Mouse (Mus musculus) small intestine, adult 2 months (tissue): ENCODE data around the gene Pmm1. TPM values are rescaled to one million over a fixed set of nuclear protein-coding genes. Genes with fewer than 3 reads are reported as not detected.

Source experiments
- H3K27ac ChIP-seq: fragments of 200-500 bp; 2 replicates; pipeline ENCODE4 v1.5.1; 2012; ENCODE audit warnings: low read depth, low read length, control low read depth, inconsistent platforms; ENCODE audit not compliant: insufficient read depth
- H3K27me3 ChIP-seq: fragments of 200-500 bp; 2 replicates; pipeline ENCODE4 v1.6.1; 2012; ENCODE audit warnings: mild to moderate bottlenecking, moderate library complexity, low read length, inconsistent platforms; ENCODE audit not compliant: control insufficient read depth, insufficient read depth
- H3K36me3 ChIP-seq: fragments of 200-500 bp; 2 replicates; pipeline ENCODE4 v1.6.1; 2012; ENCODE audit warnings: mild to moderate bottlenecking, low read length, control low read depth, inconsistent platforms; ENCODE audit not compliant: control insufficient read depth, insufficient read depth
- H3K4me1 ChIP-seq: fragments of 200-500 bp; 2 replicates; pipeline ENCODE4 v1.6.1; 2012; ENCODE audit warnings: low read length, inconsistent platforms, mixed read lengths; ENCODE audit not compliant: control insufficient read depth, insufficient read depth, insufficient read length
- H3K4me3 ChIP-seq: fragments of 200-500 bp; 2 replicates; pipeline ENCODE4 v1.5.1; 2012; ENCODE audit warnings: low read depth, mild to moderate bottlenecking, control low read depth, inconsistent platforms, low read length, moderate library complexity
- CTCF ChIP-seq: fragments of 200-500 bp; IDR thresholded peaks from 2 replicates; pipeline ENCODE4 v1.5.1; 2012; ENCODE audit warnings: low read depth, mild to moderate bottlenecking, control low read depth, inconsistent platforms, low read length, moderate library complexity, mixed read lengths; ENCODE audit not compliant: insufficient replicate concordance, insufficient read length; ENCODE audit errors: extremely low read depth
- POLR2A ChIP-seq: fragments of 200-500 bp; IDR thresholded peaks from 2 replicates; pipeline ENCODE4 v1.6.1; 2012; ENCODE audit warnings: low read depth, mild to moderate bottlenecking, control low read depth, inconsistent platforms, low read length, moderate library complexity
- WGBS: fragments of 180-500 bp; shearing (Covaris S2); methylation state at CpG from one replicate; pipeline ENCODE4 v1.1.7; 2018; 5-methylcytosine and 5-hydroxymethylcytosine counted together
- polyA plus RNA-seq: library from polyadenylated mRNA; depleted of rRNA; stranded (reverse); fragments of >200 nt; gene quantifications from 2 replicates; pipeline ENCODE4 v1.2.3, GENCODE M21; 2012

Gene Pmm1
- polyA plus RNA-seq, 1 experiment = 18.9 TPM

- 97% methylated on average over 15 of the region's 15 CpGs for WGBS
Observed at GRCm38 (mm10) chr15:81955414-81955813, 5.3 kb downstream of the Pmm1 start.

GRCm38 (mm10) chr15:81954716-81955115, 6.0 kb downstream of the Pmm1 start:
- Histone ChIP-seq H3K4me1 (peaks cover 9% of the 10 kb centered on the region), H3K27ac (no peak overlapping the region), H3K4me3 (no peak overlapping the region), H3K27me3 (no peaks in the 10 kb centered on the region), H3K36me3 (peaks cover 4% of the 10 kb centered on the region; the same call in 1 of the 2 replicates)
- no peak for TF ChIP-seq CTCF
- TF ChIP-seq POLR2A = no peak
- 89% methylated on average over 6 of the region's 6 CpGs for WGBS

More at GRCm38 (mm10) chr15:81955414-81955813, 5.3 kb downstream of the Pmm1 start:
- no peaks in the 10 kb centered on the region for H3K27me3 ChIP-seq
- peaks cover 3% of the 10 kb centered on the region; the same call in 1 of the 2 replicates for H3K4me1 ChIP-seq
- H3K4me3 ChIP-seq = no peak overlapping the region
- H3K27ac ChIP-seq = no peak overlapping the region
- TF ChIP-seq CTCF (no peak), POLR2A (no peak)
- H3K36me3 ChIP-seq = 0 out of 2 replicates have a peak, but pooled peaks cover 4% of the 10 kb centered on the region

GRCm38 (mm10) chr15:81954151-81954583, 6.6 kb downstream of the Pmm1 start:
- peaks cover 4% of the 10 kb centered on the region; the same call in 1 of the 2 replicates for H3K36me3 ChIP-seq
- H3K4me1 ChIP-seq = peaks cover 13% of the 10 kb centered on the region
- no peak overlapping the region for H3K4me3 ChIP-seq
- TF ChIP-seq POLR2A (no peak), CTCF (no peak)
- H3K27me3 ChIP-seq = no peaks in the 10 kb centered on the region
- no peak overlapping the region for H3K27ac ChIP-seq
- WGBS = 60% methylated on average over 9 of the region's 9 CpGs

- H3K36me3 ChIP-seq = peaks cover 4% of the 10 kb centered on the region; the same call in 1 of the 2 replicates
- H3K27ac ChIP-seq = no peak overlapping the region
- WGBS = 88% methylated on average over 4 of the region's 4 CpGs
- H3K4me3 ChIP-seq = no peak overlapping the region
- peaks cover 15% of the 10 kb centered on the region for H3K4me1 ChIP-seq
- H3K27me3 ChIP-seq = no peaks in the 10 kb centered on the region
- TF ChIP-seq CTCF (no peak), POLR2A (no peak)
Observed at GRCm38 (mm10) chr15:81952310-81952709, 8.4 kb downstream of the Pmm1 start.

- WGBS = 89% methylated on average over 9 of the region's 9 CpGs
- no peaks in the 10 kb centered on the region for H3K27me3 ChIP-seq
Observed at GRCm38 (mm10) chr15:81951159-81951558, 9.6 kb downstream of the Pmm1 start.

GRCm38 (mm10) chr15:81950716-81951115, 10.0 kb downstream of the Pmm1 start:
- H3K4me3 ChIP-seq = no peak overlapping the region
- 91% methylated on average over 5 of the region's 5 CpGs for WGBS
- peaks cover 15% of the 10 kb centered on the region for H3K4me1 ChIP-seq
- H3K27ac ChIP-seq = no peak overlapping the region
- H3K36me3 ChIP-seq = peaks cover 4% of the 10 kb centered on the region; the same call in 1 of the 2 replicates
- no peak for TF ChIP-seq CTCF
- TF ChIP-seq POLR2A = no peak
- H3K27me3 ChIP-seq = no peaks in the 10 kb centered on the region

More at GRCm38 (mm10) chr15:81951159-81951558, 9.6 kb downstream of the Pmm1 start:
- TF ChIP-seq CTCF (no peak), POLR2A (no peak)
- no peak overlapping the region for H3K27ac ChIP-seq
- H3K4me3 ChIP-seq = no peak overlapping the region
- H3K36me3 ChIP-seq = peaks cover 4% of the 10 kb centered on the region; the same call in 1 of the 2 replicates
- peaks cover 15% of the 10 kb centered on the region for H3K4me1 ChIP-seq

GRCm38 (mm10) chr15:81949476-81950131, 11.1 kb downstream of the Pmm1 start:
- no peak overlapping the region for H3K4me3 ChIP-seq
- 53% methylated on average over 11 of the region's 11 CpGs for WGBS
- H3K27ac ChIP-seq = no peak overlapping the region
- no peaks in the 10 kb centered on the region for H3K27me3 ChIP-seq
- peaks cover 1% of the 10 kb centered on the region; the same call in 1 of the 2 replicates for H3K36me3 ChIP-seq
- TF ChIP-seq CTCF (no peak), POLR2A (no peak)
- H3K4me1 ChIP-seq = peaks cover 14% of the 10 kb centered on the region

GRCm38 (mm10) chr15:81949076-81949475, 11.7 kb downstream of the Pmm1 start:
- TF ChIP-seq CTCF (no peak), POLR2A (no peak)
- Histone ChIP-seq H3K27ac (no peak overlapping the region), H3K4me1 (peaks cover 12% of the 10 kb centered on the region), H3K4me3 (no peak overlapping the region), H3K27me3 (no peaks in the 10 kb centered on the region), H3K36me3 (peaks cover 1% of the 10 kb centered on the region; the same call in 1 of the 2 replicates)
- 80% methylated on average over 10 of the region's 10 CpGs for WGBS
